Mouse (Mus musculus) hindbrain, embryonic 10.5 days (tissue): ENCODE results near the gene Pank4. TPM values are rescaled to one million over a fixed set of nuclear protein-coding genes. Genes with fewer than 3 reads are reported as not detected.

Experiments used
- DNase-seq: peaks from one replicate; pipeline ENCODE4 v3.0.0-alpha.2; 2017; ENCODE audit warnings: low spot score
- H3K27ac ChIP-seq: fragments of 300-500 bp; sonication (generic); 2 replicates; pipeline ENCODE4 v1.5.1; 2016; ENCODE audit warnings: mild to moderate bottlenecking, moderate library complexity
- H3K27me3 ChIP-seq: fragments of 300-500 bp; sonication (generic); 2 replicates; pipeline ENCODE4 v1.6.1; 2016; ENCODE audit warnings: mild to moderate bottlenecking; ENCODE audit not compliant: poor library complexity, insufficient read depth, severe bottlenecking
- H3K36me3 ChIP-seq: fragments of 300-500 bp; sonication (generic); 2 replicates; pipeline ENCODE4 v1.6.1; 2016; ENCODE audit warnings: mild to moderate bottlenecking, moderate library complexity
- H3K4me1 ChIP-seq: fragments of 300-500 bp; sonication (generic); replicated peaks from 2 replicates; pipeline ENCODE4 v1.6.1; 2016; ENCODE audit warnings: mild to moderate bottlenecking
- H3K4me3 ChIP-seq: fragments of 300-500 bp; sonication (generic); 2 replicates; pipeline ENCODE4 v1.5.1; 2016; ENCODE audit warnings: mild to moderate bottlenecking, moderate library complexity
- H3K9me3 ChIP-seq: fragments of 300-500 bp; sonication (generic); 2 replicates; pipeline ENCODE4 v1.6.1; 2016; ENCODE audit warnings: mild to moderate bottlenecking, moderate library complexity
- WGBS: fragments of 180-500 bp; shearing (Covaris S2); methylation state at CpG from one replicate; pipeline ENCODE4 v1.1.7; 2016; 5-methylcytosine and 5-hydroxymethylcytosine counted together
- polyA plus RNA-seq: library from polyadenylated mRNA; unstranded; fragments of >200 nt; fragmentation: Nextera tagmentation; extraction: Ambion mirVana; gene quantifications from 2 replicates; pipeline ENCODE4 v1.2.1, GENCODE M21; 2016

The Pank4 gene
- polyA plus RNA-seq, 1 experiment from 2014 or later = 39.9 TPM

- peaks cover 44% of the 10 kb centered on the region for H3K27me3 ChIP-seq
- H3K27ac ChIP-seq = peak overlapping the region; percentile 75
- H3K4me1 ChIP-seq = peaks cover 56% of the 10 kb centered on the region
- H3K9me3 ChIP-seq = no peaks in the 10 kb centered on the region
- DNase-seq = no peak
- H3K4me3 ChIP-seq = peak overlapping the region; percentile 13; the same call in 1 of the 2 replicates
- 19% methylated on average over 24 of the region's 24 CpGs for WGBS
- H3K36me3 ChIP-seq = peaks cover 36% of the 10 kb centered on the region
Measured at GRCm38 (mm10) chr4:154983767-154984166, 19.8 kb downstream of the Pank4 start.

- WGBS = 60% methylated on average over 5 of the region's 5 CpGs
- Histone ChIP-seq H3K27ac (peak overlapping the region; percentile 85), H3K27me3 (peaks cover 45% of the 10 kb centered on the region), H3K36me3 (peaks cover 21% of the 10 kb centered on the region), H3K4me3 (0 out of 2 replicates have a peak overlapping the region, but pooled peaks have one; percentile 30), H3K9me3 (no peaks in the 10 kb centered on the region), H3K4me1 (peaks cover 56% of the 10 kb centered on the region)
- peak; percentile 44 for DNase-seq
Measured at GRCm38 (mm10) chr4:154985151-154985777, 21.3 kb downstream of the Pank4 start.

DNA sequence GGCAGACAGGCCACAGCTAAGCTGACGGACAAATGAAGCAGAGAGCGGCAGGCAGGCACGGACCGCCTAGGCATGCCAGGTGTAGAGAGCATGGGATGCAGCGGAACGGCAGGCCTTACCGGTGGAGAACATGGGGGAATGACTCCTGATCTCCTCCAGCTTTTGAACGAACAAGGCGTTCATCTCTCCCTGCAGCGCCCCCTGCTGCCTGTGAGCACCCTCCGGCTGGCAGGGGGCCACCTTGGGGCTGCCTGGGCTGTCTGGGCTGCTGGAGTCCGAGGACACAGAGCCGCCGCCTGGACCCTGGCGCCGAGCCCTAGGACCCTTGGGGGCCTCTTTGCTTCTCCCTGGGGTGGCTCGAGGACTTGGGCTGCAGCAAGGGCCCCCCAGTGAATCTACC, 22.2 kb downstream of the Pank4 start:
- H3K27me3 ChIP-seq = peaks cover 45% of the 10 kb centered on the region
- H3K4me3 ChIP-seq = peak overlapping the region; percentile 30
- H3K27ac ChIP-seq = peak overlapping the region; percentile 85
- WGBS = 26% methylated on average over 17 of the region's 17 CpGs
- peaks cover 56% of the 10 kb centered on the region for H3K4me1 ChIP-seq
- DNase-seq = peak; percentile 74
- H3K36me3 ChIP-seq = peaks cover 13% of the 10 kb centered on the region
- H3K9me3 ChIP-seq = no peaks in the 10 kb centered on the region

DNA sequence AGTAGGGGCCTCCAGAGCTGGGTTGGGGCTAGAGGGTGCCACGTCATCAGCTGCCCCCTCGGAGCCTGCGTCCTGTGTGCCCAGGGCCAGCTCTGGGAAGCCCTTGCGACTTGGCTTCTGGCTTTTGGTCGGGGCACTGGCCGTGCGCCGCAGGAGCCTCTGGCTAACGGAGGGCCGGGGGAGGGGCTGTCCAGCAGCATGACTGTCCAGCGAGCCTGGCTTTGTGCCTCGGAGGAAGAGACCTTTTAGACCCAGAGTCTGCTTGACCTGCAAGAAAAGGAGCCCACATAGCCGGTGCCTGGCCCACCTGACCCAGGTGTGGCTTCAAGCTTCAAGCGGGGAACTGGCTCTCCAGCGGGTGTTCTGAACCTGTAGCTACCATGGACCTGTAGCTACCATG, 22.8 kb downstream of the Pank4 start:
- 69% methylated on average over 15 of the region's 15 CpGs for WGBS
- H3K4me3 ChIP-seq = no peak overlapping the region; the same call in 1 of the 2 replicates
- H3K4me1 ChIP-seq = peaks cover 50% of the 10 kb centered on the region
- peak; percentile 19 for DNase-seq
- peak overlapping the region; percentile 85 for H3K27ac ChIP-seq
- no peaks in the 10 kb centered on the region for H3K9me3 ChIP-seq
- peaks cover 47% of the 10 kb centered on the region for H3K27me3 ChIP-seq
- peaks cover 6% of the 10 kb centered on the region for H3K36me3 ChIP-seq

DNA sequence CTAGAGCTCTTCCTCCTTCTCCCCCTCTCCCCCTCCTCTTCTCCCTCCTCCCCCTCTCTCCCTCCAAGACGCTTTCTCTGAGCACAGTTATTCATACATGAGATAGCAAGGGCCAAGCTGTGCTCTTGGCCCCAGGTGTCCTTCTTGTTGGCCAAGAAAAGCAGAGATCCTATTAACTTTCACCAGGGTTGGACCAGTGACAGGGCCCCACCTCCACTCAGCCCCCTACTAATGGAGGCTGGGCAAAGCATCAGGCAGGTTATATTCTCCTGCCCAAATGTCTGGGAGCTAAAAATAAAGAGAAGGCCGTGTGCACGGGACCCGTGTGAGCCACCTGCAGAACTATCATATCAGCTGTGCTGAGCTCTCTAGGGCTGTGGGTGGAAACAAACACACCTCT, 31.0 kb downstream of the Pank4 start:
- H3K27ac ChIP-seq = no peak overlapping the region
- H3K36me3 ChIP-seq = no peaks in the 10 kb centered on the region
- no peak overlapping the region for H3K4me3 ChIP-seq
- WGBS = 80% methylated on average over 4 of the region's 4 CpGs
- no peaks in the 10 kb centered on the region for H3K9me3 ChIP-seq
- peaks cover 6% of the 10 kb centered on the region for H3K27me3 ChIP-seq
- no peak for DNase-seq
- peaks cover 27% of the 10 kb centered on the region for H3K4me1 ChIP-seq

GRCm38 (mm10) chr4:154996572-154997154, 32.7 kb downstream of the Pank4 start:
- no peaks in the 10 kb centered on the region for H3K9me3 ChIP-seq
- peaks cover 6% of the 10 kb centered on the region for H3K27me3 ChIP-seq
- H3K36me3 ChIP-seq = no peaks in the 10 kb centered on the region
- H3K27ac ChIP-seq = peak overlapping the region; percentile 78
- DNase-seq = no peak
- WGBS = 41% methylated on average over 8 of the region's 8 CpGs
- no peak overlapping the region for H3K4me3 ChIP-seq
- peaks cover 35% of the 10 kb centered on the region for H3K4me1 ChIP-seq

DNA sequence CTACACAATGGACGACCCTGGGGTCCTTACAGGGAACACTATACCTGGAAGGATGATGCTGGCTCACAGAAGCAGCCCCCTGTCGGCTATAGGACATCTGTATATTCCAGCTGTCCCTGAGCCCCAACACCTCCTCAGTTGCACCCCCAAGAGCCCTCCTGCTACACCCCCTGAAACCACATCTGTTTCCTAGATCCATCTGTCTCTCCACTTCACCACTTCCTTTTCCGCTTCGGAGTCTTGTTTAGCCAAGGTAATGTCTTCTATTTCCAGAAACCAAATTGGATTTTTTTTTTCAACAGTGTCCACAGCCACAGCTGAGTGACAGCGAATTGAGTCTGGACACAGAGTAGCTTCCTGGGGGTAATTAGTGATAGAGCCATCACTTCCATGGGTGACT, 35.5 kb downstream of the Pank4 start:
- WGBS = 88% methylated on average over 5 of the region's 5 CpGs
- no peak for DNase-seq

DNA sequence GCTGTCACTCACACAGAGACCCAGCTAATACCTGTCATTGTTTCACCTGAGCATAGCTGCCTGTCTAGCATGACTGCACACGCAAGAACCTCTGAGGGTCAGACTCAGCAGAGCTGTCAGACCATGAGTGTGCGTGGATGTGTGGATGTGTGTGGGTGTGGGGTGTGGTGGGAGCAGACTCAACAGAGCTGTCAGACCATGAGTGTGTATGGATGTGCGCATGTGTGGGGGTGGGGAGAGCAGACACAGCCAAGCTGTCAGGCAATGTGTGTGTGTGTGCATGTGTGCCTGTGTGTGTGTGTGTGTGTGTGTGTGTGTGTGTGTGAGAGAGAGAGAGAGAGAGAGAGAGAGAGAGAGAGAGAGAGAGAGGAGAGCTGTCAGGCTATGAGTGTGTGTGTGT, 41.4 kb downstream of the Pank4 start:
- no peak overlapping the region for H3K27ac ChIP-seq
- H3K4me1 ChIP-seq = peaks cover 17% of the 10 kb centered on the region
- no peaks in the 10 kb centered on the region for H3K36me3 ChIP-seq
- no peak for DNase-seq
- H3K27me3 ChIP-seq = no peaks in the 10 kb centered on the region; the same call in 1 of the 2 replicates
- H3K4me3 ChIP-seq = no peak overlapping the region
- no peaks in the 10 kb centered on the region for H3K9me3 ChIP-seq
- WGBS = 91% methylated on average over 3 of the region's 3 CpGs

More for the DNA sequence above, 35.5 kb downstream of the Pank4 start:
- H3K4me3 ChIP-seq = no peak overlapping the region
- H3K27ac ChIP-seq = no peak overlapping the region
- H3K4me1 ChIP-seq = peaks cover 30% of the 10 kb centered on the region
- no peaks in the 10 kb centered on the region for H3K9me3 ChIP-seq
- H3K27me3 ChIP-seq = no peaks in the 10 kb centered on the region; the same call in 1 of the 2 replicates
- no peaks in the 10 kb centered on the region for H3K36me3 ChIP-seq

DNA sequence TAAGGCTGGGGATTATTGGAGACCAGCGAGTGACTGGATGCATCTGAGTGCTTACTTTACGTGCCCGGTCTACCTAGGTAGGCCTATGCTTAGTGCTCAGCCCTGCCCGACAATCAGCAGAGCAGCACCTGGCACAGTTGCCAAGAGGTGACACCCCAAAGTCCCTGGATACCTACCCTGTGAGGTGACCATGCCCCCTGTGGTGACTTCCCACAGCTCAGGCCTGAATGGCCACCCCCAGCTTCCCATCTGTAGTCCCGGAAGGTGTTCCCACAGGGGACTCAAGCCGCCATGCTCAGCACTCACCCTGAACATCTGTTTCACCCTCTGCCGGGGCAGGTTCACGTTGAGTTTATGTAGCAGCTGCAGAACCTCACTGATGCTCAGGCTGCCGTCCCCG, 42.4 kb downstream of the Pank4 start:
- no peaks in the 10 kb centered on the region for H3K27me3 ChIP-seq

GRCm38 (mm10) chr4:155007641-155008040, 43.7 kb downstream of the Pank4 start:
- no peak for DNase-seq
- H3K4me3 ChIP-seq = no peak overlapping the region
- peaks cover 19% of the 10 kb centered on the region; the same call in 1 of the 2 replicates for H3K4me1 ChIP-seq
- no peaks in the 10 kb centered on the region for H3K27me3 ChIP-seq
- WGBS = 87% methylated on average over 3 of the region's 3 CpGs
- no peaks in the 10 kb centered on the region for H3K9me3 ChIP-seq
- no peak overlapping the region for H3K27ac ChIP-seq
- H3K36me3 ChIP-seq = no peaks in the 10 kb centered on the region

More for the DNA sequence above, 42.4 kb downstream of the Pank4 start:
- DNase-seq = no peak
- H3K4me3 ChIP-seq = no peak overlapping the region
- 0 out of 2 replicates have a peak, but pooled peaks cover 12% of the 10 kb centered on the region for H3K4me1 ChIP-seq
- H3K9me3 ChIP-seq = no peaks in the 10 kb centered on the region
- no peaks in the 10 kb centered on the region for H3K36me3 ChIP-seq
- 68% methylated on average over 10 of the region's 10 CpGs for WGBS
- H3K27ac ChIP-seq = no peak overlapping the region

- Histone ChIP-seq H3K27ac (no peak overlapping the region), H3K4me3 (no peak overlapping the region), H3K36me3 (no peaks in the 10 kb centered on the region), H3K27me3 (no peaks in the 10 kb centered on the region), H3K9me3 (no peaks in the 10 kb centered on the region), H3K4me1 (peaks cover 23% of the 10 kb centered on the region; the same call in 1 of the 2 replicates)
- no peak for DNase-seq
Measured at GRCm38 (mm10) chr4:155008075-155008474, 44.2 kb downstream of the Pank4 start.

DNA sequence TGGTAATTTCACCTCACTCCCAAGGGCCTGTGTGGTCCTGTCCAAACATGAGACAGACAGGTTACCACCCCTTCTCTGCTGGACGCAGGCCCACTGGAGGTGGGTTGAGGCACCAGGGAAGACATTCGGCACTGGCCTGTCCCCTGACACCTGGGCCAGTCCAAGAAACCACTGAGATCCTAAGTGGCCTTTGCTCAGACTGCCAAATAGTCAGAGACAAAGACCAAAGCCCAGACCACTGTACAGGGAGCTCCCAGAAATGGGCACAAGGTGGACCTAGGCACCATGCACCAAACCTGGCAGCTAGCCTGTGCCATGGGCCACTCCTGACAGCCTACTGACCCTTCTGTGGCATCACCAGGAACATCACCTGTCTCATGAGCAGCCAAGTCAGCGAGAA, 45.3 kb downstream of the Pank4 start:
- WGBS = 81% methylated on average over 3 of the region's 3 CpGs

GRCm38 (mm10) chr4:155010870-155011269, 46.9 kb downstream of the Pank4 start:
- no peak for DNase-seq
- H3K4me3 ChIP-seq = no peak overlapping the region
- no peaks in the 10 kb centered on the region for H3K36me3 ChIP-seq
- no peaks in the 10 kb centered on the region for H3K9me3 ChIP-seq
- 0 out of 2 replicates have a peak overlapping the region, but pooled peaks have one; percentile 31 for H3K27ac ChIP-seq
- H3K27me3 ChIP-seq = peaks cover 4% of the 10 kb centered on the region; the same call in 1 of the 2 replicates
- 84% methylated on average over 5 of the region's 5 CpGs for WGBS
- H3K4me1 ChIP-seq = peaks cover 40% of the 10 kb centered on the region

More for the DNA sequence above, 45.3 kb downstream of the Pank4 start:
- Histone ChIP-seq H3K36me3 (no peaks in the 10 kb centered on the region), H3K27me3 (peaks cover 4% of the 10 kb centered on the region; the same call in 1 of the 2 replicates), H3K4me3 (no peak overlapping the region), H3K27ac (no peak overlapping the region), H3K4me1 (peaks cover 32% of the 10 kb centered on the region; the same call in 1 of the 2 replicates), H3K9me3 (no peaks in the 10 kb centered on the region)
- no peak for DNase-seq
